In genomic region chr10:79864351-79865188, GRCm38 (mm10) we compare ENCODE assay signal across 9 mouse cellular contexts. TPM values are rescaled to one million over a fixed set of nuclear protein-coding genes. Genes with fewer than 3 reads are reported as not detected.
DNase-seq lines count a peak whose midpoint lies in the region; ATAC-seq and TF ChIP-seq lines count a peak whose summit lies in the region.
"Had no signal": no experiment of that assay in that cellular context is flagged by ENCODE, and none has a peak within 500 bp of the region (broad histone marks: within the 10 kb centered on the region; RNA-seq: fewer than 3 reads in every experiment).

No protein-coding gene starts in this region.

- H3K27ac ChIP-seq in forebrain, postnatal 0 days (ENCODE audit: low read depth, low read length): peak overlapping the region; percentile 47
- no peak overlapping the region for H3K27ac ChIP-seq in liver, embryonic 14.5 days

- 50% methylated on average over 10 of the region's 10 CpGs for WGBS in forebrain, postnatal 0 days
- WGBS in liver, embryonic 14.5 days (ENCODE audit: insufficient replicate concordance): 48% methylated on average over 10 of the region's 10 CpGs

- no peak for TF ChIP-seq EP300 in liver, embryonic 14.5 days (IDR thresholded peaks at IDR 0.05; ENCODE audit: low read depth)

- ATAC-seq in forebrain, postnatal 0 days: peak; percentile 18; the same call in 1 of the 2 replicates
- peak; percentile 12 for ATAC-seq in liver, embryonic 14.5 days (ENCODE audit: insufficient read depth)
- no peak for ATAC-seq in monocyte, adult 5-6 weeks (replicated peaks; ENCODE audit: insufficient number of reproducible peaks, low FRiP score, low TSS enrichment, poor library complexity, severe bottlenecking)

- no peak overlapping the region for H3K4me3 ChIP-seq in forebrain, postnatal 0 days (ENCODE audit: low read depth, low read length)
- no peak overlapping the region for H3K4me3 ChIP-seq in liver, embryonic 14.5 days (ENCODE audit: insufficient read depth in 1 of 2, low read depth in 2 of 2, low read length in 2 of 2)

- peak; percentile 37 for DNase-seq in embryo, embryonic 10.5 days (ENCODE audit: low spot score)
- DNase-seq in embryo, embryonic 10 days (ENCODE audit: low spot score): no peak
- peak; percentile 76 for DNase-seq in 416B (ENCODE audit: low read depth)
- DNase-seq in forebrain, postnatal 0 days: no peak
- no peak for DNase-seq in liver, embryonic 14.5 days (ENCODE audit: low read depth in 3 of 3, low spot score in 3 of 3)
- DNase-seq in urinary bladder, postnatal 4 days (ENCODE audit: low spot score in 2 of 2): no peak
- DNase-seq in right cerebral cortex, postnatal 25 days: no peak

- no peaks in the 10 kb centered on the region for H3K4me1 ChIP-seq in forebrain, postnatal 0 days (ENCODE audit: insufficient read depth)
- H3K4me1 ChIP-seq in liver, embryonic 14.5 days (replicated peaks; ENCODE audit: control insufficient read depth in 2 of 2, insufficient read depth in 2 of 2, low read length in 1 of 2): no peaks in the 10 kb centered on the region

- H3K9ac ChIP-seq in forebrain, postnatal 0 days: no peak overlapping the region
- no peak overlapping the region for H3K9ac ChIP-seq in liver, embryonic 14.5 days (replicated peaks)

- no peaks in the 10 kb centered on the region for H3K27me3 ChIP-seq in forebrain, postnatal 0 days (ENCODE audit: insufficient read depth, low read length)
- no peaks in the 10 kb centered on the region for H3K27me3 ChIP-seq in liver, embryonic 14.5 days (ENCODE audit: control insufficient read depth, insufficient read depth, low read length)

- peaks cover 82% of the 10 kb centered on the region for H3K36me3 ChIP-seq in forebrain, postnatal 0 days (ENCODE audit: insufficient read depth)
- H3K36me3 ChIP-seq in liver, embryonic 14.5 days (replicated peaks; ENCODE audit: control insufficient read depth, insufficient read depth, low read depth): peaks cover 45% of the 10 kb centered on the region

- H3K9me3 ChIP-seq in forebrain, postnatal 0 days (ENCODE audit: low read length): no peaks in the 10 kb centered on the region
- no peaks in the 10 kb centered on the region for H3K9me3 ChIP-seq in liver, embryonic 14.5 days (ENCODE audit: control insufficient read depth, low read length)

- no peak overlapping the region for H3K4me2 ChIP-seq in forebrain, postnatal 0 days (ENCODE audit: low read depth)
- no peak overlapping the region for H3K4me2 ChIP-seq in liver, embryonic 14.5 days (ENCODE audit: low read depth)

- no peak for TF ChIP-seq CTCF in forebrain, postnatal 0 days (IDR thresholded peaks at IDR 0.05; ENCODE audit: low read depth)
- no peak for TF ChIP-seq CTCF in liver, embryonic 14.5 days (IDR thresholded peaks at IDR 0.05; ENCODE audit: low read depth)

RNA-seq across cellular contexts. Expression of gene Prtn3, which starts 9.7 kb away (rescaled TPM):
- total RNA-seq in forebrain, postnatal 0 days (2014; rRNA removed): 4.9 and 7.8 TPM in 2 replicates
- polyA plus RNA-seq in forebrain, postnatal 0 days (2015; fragmentation: Nextera tagmentation; extraction: Ambion mirVana): 14.9 and 15.4 TPM in 2 replicates
- polyA plus RNA-seq in liver, embryonic 14.5 days (2012; rRNA removed): 133 and 152 TPM in 2 replicates
- polyA plus RNA-seq in liver, embryonic 14.5 days (2014; fragmentation: Nextera tagmentation; extraction: Ambion mirVana): 86.8 and 132 TPM in 2 replicates
- not detected in 3 replicates for total RNA-seq in monocyte, adult 5-6 weeks (2017)

RNA-seq across cellular contexts. Expression of gene Plppr3, which starts 9.9 kb away (rescaled TPM):
- 427 and 473 TPM in 2 replicates for total RNA-seq in forebrain, postnatal 0 days (2014; rRNA removed)
- 309 and 328 TPM in 2 replicates for polyA plus RNA-seq in forebrain, postnatal 0 days (2015; fragmentation: Nextera tagmentation; extraction: Ambion mirVana)
- polyA plus RNA-seq in liver, embryonic 14.5 days (2012; rRNA removed): 6.7 and 7.0 TPM in 2 replicates
- polyA plus RNA-seq in liver, embryonic 14.5 days (2014; fragmentation: Nextera tagmentation; extraction: Ambion mirVana): 2.8 and 3.0 TPM in 2 replicates
- 0.95 TPM in 1 of 3 replicates, not detected in the others for total RNA-seq in monocyte, adult 5-6 weeks (2017)
- total RNA-seq: heart, postnatal 25 days had no signal

RNA-seq across cellular contexts. Expression of gene Ptbp1, which starts 10.3 kb away (rescaled TPM):
- 92.9 and 97.3 TPM in 2 replicates for total RNA-seq in forebrain, postnatal 0 days (2014; rRNA removed)
- polyA plus RNA-seq in forebrain, postnatal 0 days (2015; fragmentation: Nextera tagmentation; extraction: Ambion mirVana): 53.7 and 55.7 TPM in 2 replicates
- polyA plus RNA-seq in liver, embryonic 14.5 days (2012; rRNA removed): 118 and 126 TPM in 2 replicates
- 84.5 and 99.8 TPM in 2 replicates for polyA plus RNA-seq in liver, embryonic 14.5 days (2014; fragmentation: Nextera tagmentation; extraction: Ambion mirVana)
- total RNA-seq in monocyte, adult 5-6 weeks (2017): 55.7 to 124 TPM (median 78.8 TPM) in 3 replicates

RNA-seq across cellular contexts. Expression of gene Elane, which starts 21.5 kb away (rescaled TPM):
- total RNA-seq in forebrain, postnatal 0 days (2014; rRNA removed): not detected in 2 replicates
- polyA plus RNA-seq in forebrain, postnatal 0 days (2015; fragmentation: Nextera tagmentation; extraction: Ambion mirVana): 0.15 TPM in 1 of 2 replicates, not detected in the other
- 52.2 and 61.9 TPM in 2 replicates for polyA plus RNA-seq in liver, embryonic 14.5 days (2012; rRNA removed)
- polyA plus RNA-seq in liver, embryonic 14.5 days (2014; fragmentation: Nextera tagmentation; extraction: Ambion mirVana): 116 and 151 TPM in 2 replicates
- not detected in 3 replicates for total RNA-seq in monocyte, adult 5-6 weeks (2017)
- total RNA-seq: heart, postnatal 25 days had no signal

RNA-seq across cellular contexts. Expression of gene Cfd, which starts 26.1 kb away (rescaled TPM):
- not detected in 2 replicates for total RNA-seq in forebrain, postnatal 0 days (2014; rRNA removed)
- polyA plus RNA-seq in forebrain, postnatal 0 days (2015; fragmentation: Nextera tagmentation; extraction: Ambion mirVana): not detected in 2 replicates
- 0.14 and 0.29 TPM in 2 replicates for polyA plus RNA-seq in liver, embryonic 14.5 days (2012; rRNA removed)
- polyA plus RNA-seq in liver, embryonic 14.5 days (2014; fragmentation: Nextera tagmentation; extraction: Ambion mirVana): not detected in 2 replicates
- not detected in 3 replicates for total RNA-seq in monocyte, adult 5-6 weeks (2017)

Comparison
In these comparisons a context has a peak if more than half of its experiments do, and no peak if none do; other contexts are left out.
1. DNase-seq: peak in embryo, embryonic 10.5 days (single experiment) and 416B (single experiment); none in embryo, embryonic 10 days (single experiment), forebrain, postnatal 0 days (single experiment), liver, embryonic 14.5 days (0 of 3), urinary bladder, postnatal 4 days (0 of 2) and right cerebral cortex, postnatal 25 days (single experiment).
2. RNA of gene Plppr3, which starts 9.9 kb away (total RNA-seq): 427 to 473 TPM in forebrain, postnatal 0 days; 0.95 TPM in monocyte, adult 5-6 weeks; every median in the first group is over 100 times any median in the second.